Mouse (Mus musculus): ENCODE measurements around the gene Cog5. TPM values are rescaled to one million over a fixed set of nuclear protein-coding genes. Genes with fewer than 3 reads are reported as not detected.

The Cog5 gene
- 13.1 and 16.1 TPM in 2 replicates for polyA plus RNA-seq (2015; fragmentation: Nextera tagmentation; extraction: Ambion mirVana)

GRCm38 (mm10) chr12:31654197-31654964, at the start of gene Cog5, which contains the start of gene Dus4l:
Cog5 (plus strand) TSS chr12:31654869.
Dus4l (minus strand) TSS chr12:31654826.

DNA sequence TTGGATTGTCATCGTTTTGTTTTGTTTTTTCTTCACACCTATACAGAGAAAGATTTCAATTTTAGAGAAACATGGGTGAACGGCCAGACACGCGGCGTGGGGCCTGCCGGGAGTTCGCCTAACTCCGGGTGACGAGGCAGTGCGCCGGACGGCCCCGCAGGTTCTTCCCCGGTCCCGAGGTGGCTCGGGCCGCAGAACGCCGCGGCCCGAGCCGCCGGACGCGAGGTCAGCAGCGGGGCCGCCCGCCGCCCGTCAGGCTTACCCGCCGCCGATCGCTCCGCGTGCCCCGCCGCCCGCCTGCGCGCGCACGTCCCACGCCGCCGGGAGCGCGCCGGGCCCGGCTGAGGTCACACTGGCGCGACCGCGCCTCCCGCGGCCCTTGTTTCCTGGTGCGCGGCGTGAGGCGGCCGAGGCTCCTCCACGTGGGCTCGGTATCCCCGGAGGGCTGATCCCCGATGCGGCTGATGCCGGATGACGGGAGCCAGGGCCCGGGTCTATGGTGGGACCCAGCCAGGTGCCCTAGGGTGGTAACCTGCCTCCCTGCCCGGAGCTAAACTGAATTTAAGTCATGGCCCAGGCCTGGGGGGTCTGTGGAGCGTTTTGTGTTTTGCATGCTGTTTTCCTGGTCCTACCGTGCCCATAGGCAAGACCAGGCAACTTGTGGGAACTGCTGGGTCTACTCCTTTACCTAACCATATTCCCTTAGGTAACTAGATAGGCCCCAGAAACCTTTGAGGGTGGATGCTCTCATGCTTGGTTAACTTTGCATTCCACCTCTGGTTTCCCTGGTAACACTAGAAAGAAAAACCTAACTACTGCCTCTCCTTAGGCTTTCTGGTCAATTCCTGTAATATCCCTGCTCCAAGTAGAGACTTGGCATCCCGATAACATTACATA, 20.1 kb upstream of the Cog5 start, which contains the start of gene Bcap29:
Gene Bcap29 (minus strand): TSS at position 316 of the 897 bp plus-strand sequence.

DNA sequence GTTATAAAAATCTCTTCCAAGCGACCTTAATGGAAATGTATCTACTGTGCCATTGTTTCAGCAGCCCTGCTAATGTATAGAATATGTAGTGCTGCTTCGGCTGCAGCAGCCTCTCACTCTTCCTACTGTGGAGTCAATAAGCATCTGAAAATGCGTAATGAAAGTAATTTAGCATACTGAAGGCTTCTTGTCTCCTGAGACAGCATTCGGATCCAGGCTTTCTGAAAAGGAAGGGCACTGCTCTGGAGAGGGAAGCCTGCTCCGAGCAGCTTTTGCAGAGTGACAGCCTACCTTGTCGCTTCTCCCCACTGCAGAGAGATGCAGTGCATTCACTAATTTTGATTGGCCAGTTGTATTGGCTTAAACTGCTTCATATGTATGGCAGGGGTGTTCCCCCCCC, 58.9 kb downstream of the Cog5 start, which contains the start of gene Gpr22:
Gene Gpr22 (minus strand): TSS at position 348 of the 400 bp plus-strand sequence.

DNA sequence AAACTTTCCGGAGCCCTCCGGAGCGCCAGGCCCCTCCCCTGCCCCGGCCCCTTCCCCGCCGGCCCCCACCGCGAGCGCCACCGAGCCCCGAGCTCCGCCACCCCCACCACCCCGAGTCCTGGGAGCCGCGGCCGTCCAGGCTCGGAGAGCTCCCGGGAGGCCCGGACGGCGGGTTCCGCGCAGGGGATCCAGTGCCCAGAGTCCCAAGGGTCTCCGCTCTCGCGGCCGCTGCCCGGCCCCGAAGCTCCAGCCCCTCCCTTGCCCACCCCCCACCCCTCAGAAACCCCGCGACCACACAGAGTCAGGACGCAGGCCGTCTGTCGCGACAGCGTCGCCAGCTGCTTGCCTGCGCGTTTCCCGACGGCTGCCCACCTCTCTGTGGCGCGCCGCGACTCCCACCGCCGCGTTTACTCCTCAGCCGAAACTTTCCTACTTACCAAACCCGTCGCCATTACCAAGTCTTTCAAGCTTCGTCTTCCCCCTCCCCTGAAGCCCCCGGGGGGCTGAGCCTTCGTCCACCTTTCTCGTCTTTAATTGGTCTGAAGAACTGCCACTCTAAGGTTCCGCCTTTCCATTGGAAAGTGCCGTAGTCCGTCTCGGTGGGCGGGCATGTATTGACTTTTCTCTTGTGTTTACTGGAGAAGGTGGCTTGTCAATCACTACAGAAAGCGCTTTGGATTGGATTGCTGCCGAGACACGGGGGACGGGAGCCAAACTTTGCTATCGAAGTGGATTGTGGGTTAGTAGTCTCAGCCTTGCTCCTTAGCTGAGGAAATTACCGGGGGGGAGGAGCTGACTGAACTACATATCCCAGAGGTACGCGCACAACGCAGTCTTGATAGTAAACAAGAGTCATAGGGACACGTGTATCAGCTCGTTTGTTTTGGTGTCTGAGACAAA, 295.3 kb downstream of the Cog5 start, which contains the start of gene Hbp1:
Gene Hbp1 (minus strand): TSS at position 777 of the 900 bp plus-strand sequence.

Other genes starting within 250 kb of the Cog5 start
- gene Cbll1, start 155.3 kb upstream of the Cog5 start, polyA plus RNA-seq (2015; fragmentation: Nextera tagmentation; extraction: Ambion mirVana): 6.7 TPM in 2 replicates
- not detected in 2 replicates for gene Slc26a4, start 94.9 kb upstream of the Cog5 start, polyA plus RNA-seq (2015; fragmentation: Nextera tagmentation; extraction: Ambion mirVana)
- gene Bcap29, start 20.2 kb upstream of the Cog5 start, polyA plus RNA-seq (2015; fragmentation: Nextera tagmentation; extraction: Ambion mirVana): 59.0 and 62.6 TPM in 2 replicates
- 8.4 and 12.5 TPM in 2 replicates for gene Dus4l, start within 50 bp of the Cog5 start, polyA plus RNA-seq (2015; fragmentation: Nextera tagmentation; extraction: Ambion mirVana)
- 0.30 and 0.38 TPM in 2 replicates for gene Gpr22, start 59.1 kb downstream of the Cog5 start, polyA plus RNA-seq (2015; fragmentation: Nextera tagmentation; extraction: Ambion mirVana)